Mouse (Mus musculus) urinary bladder, postnatal 14 days (tissue): Measurements from ENCODE around the gene Mob1a.
A peak's percentile ranks its signal among the peaks of the same experiment; 100 is the strongest.

Experiments used
- DNase-seq: peaks from one replicate; pipeline ENCODE4 v3.0.0; 2021; ENCODE audit warnings: low spot score

Gene Mob1a

GRCm38 (mm10) chr6:83385569-83386090, 59.8 kb downstream of the Mob1a start:
- DNase-seq, result no peak

GRCm38 (mm10) chr6:83392166-83392780, 66.5 kb downstream of the Mob1a start:
- DNase-seq, result peak; percentile 65
